Mouse (Mus musculus): Measurements from ENCODE around the gene Rapgef1. TPM values are rescaled to one million over a fixed set of nuclear protein-coding genes. Genes with fewer than 3 reads are reported as not detected.
A peak's percentile ranks its signal among the peaks of the same experiment; 100 is the strongest.

Rapgef1 gene
- polyA plus RNA-seq, 1 experiment from 2014 or later = 17.8 TPM

- Histone ChIP-seq H3K27me3 (no peaks in the 10 kb centered on the region), H3K27ac (peak overlapping the region; percentile 57), H3K4me2 (no peak overlapping the region), H3K9me3 (replicated peaks) (no peaks in the 10 kb centered on the region), H3K4me1 (peaks cover 49% of the 10 kb centered on the region), H3K36me3 (ENCODE audit: poor library complexity, severe bottlenecking) (no peaks in the 10 kb centered on the region), H3K9ac (no peak overlapping the region), H3K4me3 (no peak overlapping the region)
- ATAC-seq = no peak
Measured at GRCm38 (mm10) chr2:29669711-29670110, 50.2 kb downstream of the Rapgef1 start.

DNA sequence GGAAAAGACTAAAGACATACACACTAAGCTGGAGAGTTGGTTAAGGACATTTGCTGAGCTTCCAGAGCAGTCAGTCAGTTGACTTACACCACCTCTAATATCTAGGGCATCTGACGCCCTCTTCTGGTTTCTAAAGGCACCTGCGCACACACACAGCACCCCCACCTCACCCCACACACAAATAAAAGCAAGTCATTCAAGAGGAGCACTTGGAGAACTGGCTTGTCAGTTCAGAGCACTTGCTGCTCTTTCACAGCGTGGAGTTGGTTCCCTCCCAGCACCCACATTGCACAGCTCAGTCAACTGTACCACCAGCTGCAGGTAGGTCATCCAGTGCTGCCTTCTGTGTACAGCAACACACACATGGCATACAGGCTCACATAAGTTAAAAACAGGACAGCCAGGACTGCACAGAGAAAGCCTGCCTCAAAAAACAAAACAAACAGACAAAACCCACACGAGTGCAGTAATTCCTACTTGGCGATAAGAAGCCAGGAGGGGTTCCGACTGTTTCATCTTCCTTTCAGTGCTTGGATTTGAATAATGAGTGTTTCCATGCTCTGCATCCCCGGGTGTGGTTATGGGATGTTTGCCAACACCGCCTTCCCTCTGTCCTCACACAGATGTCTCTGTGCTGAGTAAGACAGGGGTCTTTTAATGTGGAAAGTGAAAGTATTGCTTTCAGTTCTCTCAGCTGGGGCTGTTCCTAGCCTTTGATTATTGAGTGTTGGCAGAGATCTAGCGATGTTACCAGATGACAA is 50.9 kb downstream of the Rapgef1 start:
- H3K9me3 ChIP-seq (replicated peaks) = no peaks in the 10 kb centered on the region
- no peak overlapping the region for H3K9ac ChIP-seq
- peak; percentile 61 for ATAC-seq
- no peaks in the 10 kb centered on the region for H3K36me3 ChIP-seq (ENCODE audit: poor library complexity, severe bottlenecking)
- peaks cover 52% of the 10 kb centered on the region for H3K4me1 ChIP-seq
- H3K27ac ChIP-seq = peak overlapping the region; percentile 57
- H3K4me2 ChIP-seq = no peak overlapping the region; the same call in 1 of the 2 replicates
- no peak overlapping the region for H3K4me3 ChIP-seq
- H3K27me3 ChIP-seq = no peaks in the 10 kb centered on the region
- WGBS = 42% methylated on average over 9 of the region's 9 CpGs

GRCm38 (mm10) chr2:29671374-29671773 is 51.9 kb downstream of the Rapgef1 start:
- 80% methylated on average over 4 of the region's 4 CpGs for WGBS
- Histone ChIP-seq H3K27ac (peak overlapping the region; percentile 57; the same call in 1 of the 2 replicates), H3K4me3 (no peak overlapping the region), H3K36me3 (ENCODE audit: poor library complexity, severe bottlenecking) (no peaks in the 10 kb centered on the region), H3K9ac (no peak overlapping the region), H3K9me3 (replicated peaks) (no peaks in the 10 kb centered on the region), H3K4me2 (no peak overlapping the region), H3K4me1 (peaks cover 46% of the 10 kb centered on the region), H3K27me3 (no peaks in the 10 kb centered on the region)
- no peak for ATAC-seq

- H3K36me3 ChIP-seq (ENCODE audit: poor library complexity, severe bottlenecking) = no peaks in the 10 kb centered on the region
- H3K27ac ChIP-seq = no peak overlapping the region
- no peak for ATAC-seq
Measured at GRCm38 (mm10) chr2:29671856-29672255, 52.3 kb downstream of the Rapgef1 start.

DNA sequence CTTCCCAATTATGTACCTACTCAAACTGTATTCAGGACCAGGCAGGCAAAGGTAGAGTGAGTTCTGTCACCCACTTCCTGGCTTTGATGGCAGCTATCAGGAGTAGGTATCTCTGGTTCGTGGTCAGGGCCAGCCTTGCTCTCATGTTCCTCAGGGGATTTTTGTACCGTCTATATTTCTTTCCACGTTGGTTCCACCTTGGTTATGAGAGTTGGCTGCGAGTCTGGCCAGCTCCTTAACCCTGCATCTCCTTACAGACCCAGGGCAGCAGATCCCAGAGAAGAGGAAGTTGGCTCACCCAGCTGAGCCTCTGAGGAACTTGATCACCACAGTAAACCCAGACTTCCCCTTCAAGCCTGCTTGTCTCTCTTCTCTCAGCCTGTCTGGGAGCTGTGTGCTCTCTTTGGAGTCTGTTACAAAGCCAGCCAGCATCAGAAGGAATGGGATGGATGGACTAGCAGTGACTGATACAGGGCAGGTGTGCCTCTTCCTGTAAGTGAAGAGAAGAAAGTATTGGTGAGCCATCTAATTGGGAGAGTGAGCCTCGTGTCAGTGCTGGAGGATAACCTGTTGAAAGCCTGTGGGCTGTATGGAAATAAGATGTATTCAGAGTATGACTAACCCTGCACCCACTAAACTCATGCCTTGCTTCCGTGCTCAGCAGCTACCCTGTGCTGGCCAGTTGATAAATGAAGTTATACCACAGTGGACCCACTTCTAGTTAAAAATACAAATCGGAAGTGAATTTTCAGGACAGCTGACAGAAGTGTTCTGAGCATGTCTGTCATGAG is 53.4 kb downstream of the Rapgef1 start:
- H3K36me3 ChIP-seq (ENCODE audit: poor library complexity, severe bottlenecking) = no peaks in the 10 kb centered on the region
- H3K4me3 ChIP-seq = no peak overlapping the region
- no peaks in the 10 kb centered on the region for H3K9me3 ChIP-seq (replicated peaks)
- H3K4me2 ChIP-seq = no peak overlapping the region
- 88% methylated on average over 7 of the region's 7 CpGs for WGBS
- H3K9ac ChIP-seq = no peak overlapping the region
- H3K27ac ChIP-seq = no peak overlapping the region
- H3K4me1 ChIP-seq = peaks cover 34% of the 10 kb centered on the region
- no peak for ATAC-seq
- H3K27me3 ChIP-seq = no peaks in the 10 kb centered on the region

More at GRCm38 (mm10) chr2:29671856-29672255, 52.3 kb downstream of the Rapgef1 start:
- Histone ChIP-seq H3K4me3 (no peak overlapping the region), H3K4me2 (no peak overlapping the region), H3K27me3 (no peaks in the 10 kb centered on the region), H3K9me3 (replicated peaks) (no peaks in the 10 kb centered on the region), H3K4me1 (peaks cover 41% of the 10 kb centered on the region), H3K9ac (no peak overlapping the region)
- 90% methylated on average over 3 of the region's 3 CpGs for WGBS

- no peak for ATAC-seq
- no peaks in the 10 kb centered on the region for H3K27me3 ChIP-seq
- 74% methylated on average over 11 of the region's 11 CpGs for WGBS
Measured at GRCm38 (mm10) chr2:29674087-29674486, 54.6 kb downstream of the Rapgef1 start.

GRCm38 (mm10) chr2:29674545-29674944 is 55.0 kb downstream of the Rapgef1 start:
- Histone ChIP-seq H3K27ac (no peak overlapping the region), H3K36me3 (ENCODE audit: poor library complexity, severe bottlenecking) (peaks cover 6% of the 10 kb centered on the region; the same call in 1 of the 2 replicates), H3K9me3 (replicated peaks) (no peaks in the 10 kb centered on the region), H3K4me1 (peaks cover 27% of the 10 kb centered on the region), H3K27me3 (no peaks in the 10 kb centered on the region), H3K9ac (no peak overlapping the region), H3K4me3 (no peak overlapping the region), H3K4me2 (no peak overlapping the region)
- ATAC-seq = no peak
- WGBS = 30% methylated on average over 2 of the region's 2 CpGs

More at GRCm38 (mm10) chr2:29674087-29674486, 54.6 kb downstream of the Rapgef1 start:
- Histone ChIP-seq H3K9ac (no peak overlapping the region), H3K9me3 (replicated peaks) (no peaks in the 10 kb centered on the region), H3K36me3 (ENCODE audit: poor library complexity, severe bottlenecking) (peaks cover 1% of the 10 kb centered on the region; the same call in 1 of the 2 replicates), H3K27ac (no peak overlapping the region), H3K4me2 (no peak overlapping the region), H3K4me3 (no peak overlapping the region), H3K4me1 (peaks cover 32% of the 10 kb centered on the region)

DNA sequence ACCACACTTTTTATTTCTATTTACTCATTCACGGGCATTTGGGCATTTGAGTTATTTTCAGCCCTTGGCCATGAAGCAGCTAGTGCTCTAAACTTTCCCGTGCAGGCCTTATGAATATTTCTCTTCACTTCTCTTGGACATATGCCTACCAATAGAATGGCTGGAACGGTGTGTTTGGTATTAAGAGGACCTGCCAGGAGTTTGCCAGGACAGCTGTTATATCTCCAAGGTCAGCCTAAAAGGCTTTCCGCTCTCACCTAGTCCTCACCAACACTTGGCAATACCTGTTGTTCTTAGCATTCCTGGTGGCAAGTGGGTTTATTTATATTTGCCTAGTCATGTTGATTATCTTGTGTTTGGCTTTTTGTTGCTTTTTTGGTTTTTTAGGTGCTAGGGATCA is 56.3 kb downstream of the Rapgef1 start:
- no peak for ATAC-seq
- Histone ChIP-seq H3K4me3 (no peak overlapping the region), H3K9ac (no peak overlapping the region), H3K36me3 (ENCODE audit: poor library complexity, severe bottlenecking) (peaks cover 7% of the 10 kb centered on the region; the same call in 1 of the 2 replicates), H3K27me3 (no peaks in the 10 kb centered on the region), H3K4me2 (no peak overlapping the region), H3K4me1 (peaks cover 14% of the 10 kb centered on the region), H3K27ac (no peak overlapping the region), H3K9me3 (replicated peaks) (no peaks in the 10 kb centered on the region)
- WGBS = 87% methylated on average over 4 of the region's 4 CpGs

- Histone ChIP-seq H3K9ac (no peak overlapping the region), H3K27ac (no peak overlapping the region)
- no peak for ATAC-seq
Measured at GRCm38 (mm10) chr2:29676513-29676912, 57.0 kb downstream of the Rapgef1 start.

GRCm38 (mm10) chr2:29677842-29678241 is 58.3 kb downstream of the Rapgef1 start:
- Histone ChIP-seq H3K9ac (no peak overlapping the region), H3K27ac (no peak overlapping the region), H3K4me2 (no peak overlapping the region), H3K36me3 (ENCODE audit: poor library complexity, severe bottlenecking) (peaks cover 7% of the 10 kb centered on the region; the same call in 1 of the 2 replicates), H3K9me3 (replicated peaks) (no peaks in the 10 kb centered on the region), H3K4me1 (0 out of 2 replicates have a peak, but pooled peaks cover 3% of the 10 kb centered on the region), H3K4me3 (no peak overlapping the region), H3K27me3 (no peaks in the 10 kb centered on the region)
- ATAC-seq = no peak
- WGBS = 88% methylated on average over 5 of the region's 5 CpGs

More at GRCm38 (mm10) chr2:29676513-29676912, 57.0 kb downstream of the Rapgef1 start:
- peaks cover 7% of the 10 kb centered on the region; the same call in 1 of the 2 replicates for H3K36me3 ChIP-seq (ENCODE audit: poor library complexity, severe bottlenecking)
- no peak overlapping the region for H3K4me3 ChIP-seq
- H3K9me3 ChIP-seq (replicated peaks) = no peaks in the 10 kb centered on the region
- H3K4me2 ChIP-seq = no peak overlapping the region
- no peaks in the 10 kb centered on the region for H3K27me3 ChIP-seq
- H3K4me1 ChIP-seq = peaks cover 8% of the 10 kb centered on the region; the same call in 1 of the 2 replicates
- 65% methylated on average over 6 of the region's 6 CpGs for WGBS

- no peak overlapping the region for H3K4me2 ChIP-seq
- no peak overlapping the region for H3K27ac ChIP-seq
- no peak overlapping the region for H3K9ac ChIP-seq
- H3K36me3 ChIP-seq (ENCODE audit: poor library complexity, severe bottlenecking) = peaks cover 7% of the 10 kb centered on the region; the same call in 1 of the 2 replicates
- H3K4me1 ChIP-seq = 0 out of 2 replicates have a peak, but pooled peaks cover 3% of the 10 kb centered on the region
- WGBS = 85% methylated on average over 3 of the region's 3 CpGs
- H3K4me3 ChIP-seq = no peak overlapping the region
- no peaks in the 10 kb centered on the region for H3K9me3 ChIP-seq (replicated peaks)
- H3K27me3 ChIP-seq = no peaks in the 10 kb centered on the region
- ATAC-seq = no peak
Measured at GRCm38 (mm10) chr2:29678524-29678923, 59.0 kb downstream of the Rapgef1 start.
